ENCODE assay signal across 17 mouse cellular contexts in genomic region chr1:34276756-34277155, GRCm38 (mm10).
"Had no signal": no experiment of that assay in that cellular context is flagged by ENCODE, and none has a peak within 500 bp of the region (broad histone marks: within the 10 kb centered on the region; RNA-seq: fewer than 3 reads in every experiment).

No protein-coding gene starts in this region.

- H3K27me3 ChIP-seq: limb, embryonic 12.5 days; neural tube, embryonic 15.5 days had no signal

- H3K27ac ChIP-seq: kidney, postnatal 0 days; limb, embryonic 12.5 days; liver, embryonic 14.5 days; midbrain, embryonic 10.5 days; neural tube, embryonic 15.5 days had no signal

- DNase-seq: kidney, postnatal 36 days; layer of hippocampus, adult 9-11 months; layer of hippocampus, postnatal 36 days; lung, adult 18-20 months; lung, postnatal 4 days; midbrain, embryonic 14.5 days; right cerebral cortex, adult 18-20 months; right cerebral cortex, postnatal 25 days; thymus, adult 18-20 months; thymus, postnatal 25 days had no signal

- H3K4me2 ChIP-seq: limb, embryonic 12.5 days; neural tube, embryonic 15.5 days had no signal

- H3K9me3 ChIP-seq: limb, embryonic 12.5 days; midbrain, embryonic 10.5 days; neural tube, embryonic 15.5 days had no signal

- H3K4me3 ChIP-seq: limb, embryonic 12.5 days; midbrain, embryonic 10.5 days; myocyte; neural tube, embryonic 15.5 days had no signal

- H3K4me1 ChIP-seq: limb, embryonic 12.5 days; midbrain, embryonic 10.5 days; neural tube, embryonic 15.5 days had no signal

- ATAC-seq: lung, postnatal 0 days had no signal

- H3K9ac ChIP-seq: limb, embryonic 12.5 days; liver, embryonic 14.5 days; neural tube, embryonic 15.5 days had no signal
